Mouse (Mus musculus) liver, postnatal 0 days (tissue): Measurements from ENCODE around the gene Smndc1.

ENCODE experiments used
- CTCF ChIP-seq: sonication (generic); IDR thresholded peaks from 2 replicates; pipeline ENCODE4 v1.5.1; 2016; ENCODE audit warnings: antibody characterized with exemption, low read depth
- EP300 ChIP-seq: IDR thresholded peaks from 2 replicates; pipeline ENCODE4 v1.6.1; 2016; ENCODE audit warnings: antibody characterized with exemption, low read depth, mild to moderate bottlenecking

- TF ChIP-seq CTCF (no peak), EP300 (no peak)
Observed at GRCm38 (mm10) chr19:53375299-53375698, 15.1 kb downstream of the Smndc1 start.
